Mouse (Mus musculus) bone marrow, adult 2 months (tissue): ENCODE measurements around the gene Stc2.

ENCODE experiments used
- CTCF ChIP-seq: fragments of 200-500 bp; IDR thresholded peaks from 2 replicates; pipeline ENCODE4 v1.5.1; 2011; ENCODE audit warnings: low read length, control low read depth; ENCODE audit not compliant: control insufficient read depth, insufficient read depth
- POLR2A ChIP-seq: fragments of 200-500 bp; IDR thresholded peaks from 2 replicates; pipeline ENCODE4 v1.6.1; 2011; ENCODE audit warnings: low read depth, mild to moderate bottlenecking, control low read depth, low read length, borderline replicate concordance; ENCODE audit not compliant: control insufficient read depth

DNA sequence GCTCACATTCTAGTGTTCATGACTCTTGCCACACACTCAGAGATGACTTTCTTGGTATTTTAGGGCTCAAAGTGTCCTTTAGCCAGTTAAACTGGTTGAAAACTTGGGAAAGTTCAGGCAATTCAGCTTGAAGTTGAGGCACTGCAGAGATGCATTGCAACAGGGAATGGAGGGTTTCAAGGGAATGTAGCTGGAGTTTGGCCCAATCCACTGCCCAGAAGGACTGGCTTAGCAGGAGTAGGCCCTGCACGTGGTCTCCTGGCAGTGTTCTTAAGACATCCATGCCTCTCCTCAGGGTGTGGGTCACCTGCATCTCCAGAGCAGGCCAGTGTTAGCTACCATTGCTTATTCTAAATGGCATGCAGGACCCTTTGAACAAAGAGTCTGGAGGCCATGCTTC lies 7.0 kb downstream of the Stc2 start:
- TF ChIP-seq CTCF, result no peak
- no peak for TF ChIP-seq POLR2A
